Mouse (Mus musculus): ENCODE results near the gene Metap1d. TPM values are rescaled to one million over a fixed set of nuclear protein-coding genes. Genes with fewer than 3 reads are reported as not detected.

Gene Metap1d
- polyA plus RNA-seq, 1 experiment = 7.3 TPM

GRCm38 (mm10) chr2:71526595-71527322 is 73.7 kb downstream of the Metap1d start:
- H3ac ChIP-seq (ENCODE audit: control insufficient read depth, insufficient read length) = no peak overlapping the region
- TF ChIP-seq E2F4 (IDR thresholded peaks at IDR 0.05; ENCODE audit: insufficient read depth) = no peak
- no peak for TF ChIP-seq MAX (IDR thresholded peaks at IDR 0.05; ENCODE audit: low read depth)
- TF ChIP-seq USF1 (IDR thresholded peaks at IDR 0.05; ENCODE audit: low read depth) = no peak
- no peak for TF ChIP-seq POLR2A (IDR thresholded peaks at IDR 0.05; ENCODE audit: insufficient read length, low read depth)
- no peak for TF ChIP-seq CEBPB (IDR thresholded peaks at IDR 0.05; ENCODE audit: insufficient read depth, poor library complexity, severe bottlenecking)
- no peak for TF ChIP-seq SRF (IDR thresholded peaks at IDR 0.05; ENCODE audit: control insufficient read depth, insufficient read length, low read depth)
- no peak for TF ChIP-seq POLR2AphosphoS2 (IDR thresholded peaks at IDR 0.05; ENCODE audit: insufficient read length, low read depth)
- TF ChIP-seq TCF12 (IDR thresholded peaks at IDR 0.05; ENCODE audit: insufficient read depth, poor library complexity, severe bottlenecking) = no peak
- TF ChIP-seq TCF3 (IDR thresholded peaks at IDR 0.05; ENCODE audit: insufficient read length, low read depth) = no peak
- TF ChIP-seq MYOD1 (IDR thresholded peaks at IDR 0.05; ENCODE audit: control insufficient read depth in 1 of 3, insufficient read length in 2 of 3, low read depth in 2 of 3) = no peak
- TF ChIP-seq REST (IDR thresholded peaks at IDR 0.05; ENCODE audit: insufficient read depth, insufficient read length) = no peak
- no peak for TF ChIP-seq MYOG (IDR thresholded peaks at IDR 0.05; ENCODE audit: control insufficient read depth in 1 of 3, insufficient read depth in 1 of 3, insufficient read length in 2 of 3, low read depth in 2 of 3)
- H3K27me3 ChIP-seq (ENCODE audit: control insufficient read depth, insufficient read depth, insufficient read length) = no peaks in the 10 kb centered on the region
- no peaks in the 10 kb centered on the region for H3K79me2 ChIP-seq (ENCODE audit: control insufficient read depth, insufficient read depth)
- H3K4me2 ChIP-seq (ENCODE audit: low read depth) = no peak overlapping the region
- no peaks in the 10 kb centered on the region for H3K36me3 ChIP-seq (ENCODE audit: control insufficient read depth, insufficient read depth)
- H3K4me3 ChIP-seq = no peak overlapping the region

GRCm38 (mm10) chr2:71527323-71528013 is 74.4 kb downstream of the Metap1d start:
- H3K27me3 ChIP-seq (ENCODE audit: control insufficient read depth, insufficient read depth, insufficient read length) = no peaks in the 10 kb centered on the region
- no peak overlapping the region for H3K4me3 ChIP-seq
- TF ChIP-seq POLR2A (IDR thresholded peaks at IDR 0.05; ENCODE audit: insufficient read length, low read depth) (no peak), POLR2AphosphoS2 (IDR thresholded peaks at IDR 0.05; ENCODE audit: insufficient read length, low read depth) (no peak), REST (IDR thresholded peaks at IDR 0.05; ENCODE audit: insufficient read depth, insufficient read length) (no peak)
- no peak overlapping the region for H3ac ChIP-seq (ENCODE audit: control insufficient read depth, insufficient read length)
- H3K79me2 ChIP-seq (ENCODE audit: control insufficient read depth, insufficient read depth) = no peaks in the 10 kb centered on the region
- no peak overlapping the region for H3K4me2 ChIP-seq (ENCODE audit: low read depth)
- H3K36me3 ChIP-seq (ENCODE audit: control insufficient read depth, insufficient read depth) = no peaks in the 10 kb centered on the region

GRCm38 (mm10) chr2:71528014-71528713 is 75.1 kb downstream of the Metap1d start, which contains the start of gene Dlx1:
Dlx1 (plus strand) TSS chr2:71528113.
- Histone ChIP-seq H3ac (ENCODE audit: control insufficient read depth, insufficient read length) (peak within 1 kb of the TSS; percentile 22), H3K4me2 (ENCODE audit: low read depth) (peak within 1 kb of the TSS; percentile 100), H3K36me3 (ENCODE audit: control insufficient read depth, insufficient read depth) (no peaks in the 10 kb centered on the region), H3K79me2 (ENCODE audit: control insufficient read depth, insufficient read depth) (no peaks in the 10 kb centered on the region), H3K27me3 (ENCODE audit: control insufficient read depth, insufficient read depth, insufficient read length) (no peaks in the 10 kb centered on the region), H3K4me3 (peak within 1 kb of the TSS; percentile 62)
- TF ChIP-seq TCF3 (IDR thresholded peaks at IDR 0.05; ENCODE audit: insufficient read length, low read depth) (no peak), TCF12 (IDR thresholded peaks at IDR 0.05; ENCODE audit: insufficient read depth, poor library complexity, severe bottlenecking) (no peak), POLR2A (IDR thresholded peaks at IDR 0.05; ENCODE audit: insufficient read length, low read depth) (no peak), POLR2AphosphoS2 (IDR thresholded peaks at IDR 0.05; ENCODE audit: insufficient read length, low read depth) (no peak), MYOD1 (IDR thresholded peaks at IDR 0.05; ENCODE audit: control insufficient read depth in 1 of 3, insufficient read length in 2 of 3, low read depth in 2 of 3) (no peak), SRF (IDR thresholded peaks at IDR 0.05; ENCODE audit: control insufficient read depth, insufficient read length, low read depth) (no peak), USF1 (IDR thresholded peaks at IDR 0.05; ENCODE audit: low read depth) (no peak), CEBPB (IDR thresholded peaks at IDR 0.05; ENCODE audit: insufficient read depth, poor library complexity, severe bottlenecking) (no peak), MYOG (IDR thresholded peaks at IDR 0.05; ENCODE audit: control insufficient read depth in 1 of 3, insufficient read depth in 1 of 3, insufficient read length in 2 of 3, low read depth in 2 of 3) (no peak), MAX (IDR thresholded peaks at IDR 0.05; ENCODE audit: low read depth) (no peak), E2F4 (IDR thresholded peaks at IDR 0.05; ENCODE audit: insufficient read depth) (no peak), REST (IDR thresholded peaks at IDR 0.05; ENCODE audit: insufficient read depth, insufficient read length) (no peak)

GRCm38 (mm10) chr2:71528714-71529510 is 75.8 kb downstream of the Metap1d start:
- TF ChIP-seq E2F4 (IDR thresholded peaks at IDR 0.05; ENCODE audit: insufficient read depth) (no peak), POLR2AphosphoS2 (IDR thresholded peaks at IDR 0.05; ENCODE audit: insufficient read length, low read depth) (no peak), POLR2A (IDR thresholded peaks at IDR 0.05; ENCODE audit: insufficient read length, low read depth) (no peak), MAX (IDR thresholded peaks at IDR 0.05; ENCODE audit: low read depth) (no peak), MYOD1 (IDR thresholded peaks at IDR 0.05; ENCODE audit: control insufficient read depth in 1 of 3, insufficient read length in 2 of 3, low read depth in 2 of 3) (no peak), MYOG (IDR thresholded peaks at IDR 0.05; ENCODE audit: control insufficient read depth in 1 of 3, insufficient read depth in 1 of 3, insufficient read length in 2 of 3, low read depth in 2 of 3) (no peak), CEBPB (IDR thresholded peaks at IDR 0.05; ENCODE audit: insufficient read depth, poor library complexity, severe bottlenecking) (no peak), SRF (IDR thresholded peaks at IDR 0.05; ENCODE audit: control insufficient read depth, insufficient read length, low read depth) (no peak), USF1 (IDR thresholded peaks at IDR 0.05; ENCODE audit: low read depth) (no peak), REST (IDR thresholded peaks at IDR 0.05; ENCODE audit: insufficient read depth, insufficient read length) (no peak), TCF3 (IDR thresholded peaks at IDR 0.05; ENCODE audit: insufficient read length, low read depth) (no peak), TCF12 (IDR thresholded peaks at IDR 0.05; ENCODE audit: insufficient read depth, poor library complexity, severe bottlenecking) (no peak)
- H3K4me2 ChIP-seq (ENCODE audit: low read depth) = peak overlapping the region; percentile 100
- H3K79me2 ChIP-seq (ENCODE audit: control insufficient read depth, insufficient read depth) = no peaks in the 10 kb centered on the region
- H3K4me3 ChIP-seq = peak overlapping the region; percentile 62
- no peaks in the 10 kb centered on the region for H3K27me3 ChIP-seq (ENCODE audit: control insufficient read depth, insufficient read depth, insufficient read length)
- H3K36me3 ChIP-seq (ENCODE audit: control insufficient read depth, insufficient read depth) = no peaks in the 10 kb centered on the region
- H3ac ChIP-seq (ENCODE audit: control insufficient read depth, insufficient read length) = peak overlapping the region; percentile 22

Data from myocyte (in vitro differentiated cells).